Mouse (Mus musculus) forebrain, embryonic 11.5 days (tissue): ENCODE results near the gene Zfp365. TPM values are rescaled to one million over a fixed set of nuclear protein-coding genes. Genes with fewer than 3 reads are reported as not detected.

Experiments
- ATAC-seq: fragments of 200-750 bp; cut with Nextera tagmentation; replicated peaks from 2 replicates; pipeline ENCODE4 v1.8.0; 2017; ENCODE audit warnings: moderate TSS enrichment; ENCODE audit not compliant: low FRiP score
- DNase-seq: peaks from one replicate; pipeline ENCODE4 v3.0.0-alpha.2; 2017; ENCODE audit warnings: low spot score
- H3K27ac ChIP-seq: fragments of 300-500 bp; sonication (generic); 2 replicates; pipeline ENCODE4 v1.5.1; 2014; ENCODE audit warnings: low read depth, low read length
- H3K27me3 ChIP-seq: fragments of 300-500 bp; sonication (generic); 2 replicates; pipeline ENCODE4 v1.6.1; 2014; ENCODE audit warnings: mild to moderate bottlenecking, low read length, mixed read lengths; ENCODE audit not compliant: control insufficient read depth, insufficient read depth
- H3K36me3 ChIP-seq: fragments of 300-500 bp; sonication (generic); 2 replicates; pipeline ENCODE4 v1.6.1; 2014; ENCODE audit warnings: mild to moderate bottlenecking, low read length, moderate library complexity, mixed read lengths; ENCODE audit not compliant: control insufficient read depth, insufficient read depth
- H3K4me1 ChIP-seq: fragments of 300-500 bp; sonication (generic); replicated peaks from 2 replicates; pipeline ENCODE4 v1.6.1; 2014; ENCODE audit warnings: low read length, mixed read lengths; ENCODE audit not compliant: control insufficient read depth, insufficient read depth
- H3K4me2 ChIP-seq: fragments of 300-500 bp; sonication (generic); 2 replicates; pipeline ENCODE4 v1.6.1; 2014; ENCODE audit warnings: low read depth, mild to moderate bottlenecking, low read length, moderate library complexity, mixed read lengths; ENCODE audit not compliant: severe bottlenecking
- H3K4me3 ChIP-seq: fragments of 300-500 bp; sonication (generic); 2 replicates; pipeline ENCODE4 v1.5.1; 2014; ENCODE audit warnings: low read depth, low read length
- H3K9ac ChIP-seq: fragments of 300-500 bp; sonication (generic); 2 replicates; pipeline ENCODE4 v1.6.1; 2014; ENCODE audit warnings: low read length
- H3K9me3 ChIP-seq: fragments of 300-500 bp; sonication (generic); 2 replicates; pipeline ENCODE4 v1.6.1; 2016; ENCODE audit warnings: low read length, mixed read lengths; ENCODE audit not compliant: control insufficient read depth
- WGBS: fragments of 180-500 bp; shearing (Covaris S2); extraction: QIAGEN DNeasy Blood & Tissue Kit; methylation state at CpG from one replicate; pipeline ENCODE4 v1.1.7; 2014; 5-methylcytosine and 5-hydroxymethylcytosine counted together
- polyA plus RNA-seq: library from polyadenylated mRNA; unstranded; fragments of >200 nt; fragmentation: Nextera tagmentation; extraction: Ambion mirVana; gene quantifications from 2 replicates; pipeline ENCODE4 v1.2.1, GENCODE M21; 2014

Zfp365 gene
- polyA plus RNA-seq, 1 experiment from 2014 or later: 3.8 TPM

- Histone ChIP-seq H3K9me3 (no peaks in the 10 kb centered on the region), H3K27me3 (no peaks in the 10 kb centered on the region), H3K4me2 (no peak overlapping the region), H3K27ac (no peak overlapping the region), H3K4me3 (no peak overlapping the region), H3K36me3 (no peaks in the 10 kb centered on the region), H3K4me1 (peaks cover 2% of the 10 kb centered on the region; the same call in 1 of the 2 replicates), H3K9ac (no peak overlapping the region)
- WGBS: 83% methylated on average over 14 of the region's 14 CpGs
- DNase-seq (no peak), ATAC-seq (no peak)
These were observed 66.3 kb downstream of the Zfp365 start for GRCm38 (mm10) chr10:67846016-67846650.

GRCm38 (mm10) chr10:67841596-67841995 lies 70.9 kb downstream of the Zfp365 start:
- ATAC-seq: no peak
- no peaks in the 10 kb centered on the region for H3K36me3 ChIP-seq
- H3K9me3 ChIP-seq: no peaks in the 10 kb centered on the region
- no peak overlapping the region for H3K27ac ChIP-seq
- no peaks in the 10 kb centered on the region for H3K4me1 ChIP-seq
- H3K4me2 ChIP-seq: no peak overlapping the region
- no peak overlapping the region for H3K9ac ChIP-seq
- whole genome bisulfite sequencing: 88% methylated on average over 10 of the region's 10 CpGs
- no peak for DNase-seq
- no peak overlapping the region for H3K4me3 ChIP-seq
- no peaks in the 10 kb centered on the region for H3K27me3 ChIP-seq

GRCm38 (mm10) chr10:67840735-67841134 lies 71.7 kb downstream of the Zfp365 start:
- WGBS: 89% methylated on average over 4 of the region's 4 CpGs
- ATAC-seq (no peak), DNase-seq (no peak)
- Histone ChIP-seq H3K9ac (no peak overlapping the region), H3K9me3 (no peaks in the 10 kb centered on the region), H3K27ac (no peak overlapping the region), H3K4me3 (no peak overlapping the region), H3K4me1 (no peaks in the 10 kb centered on the region), H3K36me3 (no peaks in the 10 kb centered on the region), H3K4me2 (no peak overlapping the region), H3K27me3 (no peaks in the 10 kb centered on the region)

DNA sequence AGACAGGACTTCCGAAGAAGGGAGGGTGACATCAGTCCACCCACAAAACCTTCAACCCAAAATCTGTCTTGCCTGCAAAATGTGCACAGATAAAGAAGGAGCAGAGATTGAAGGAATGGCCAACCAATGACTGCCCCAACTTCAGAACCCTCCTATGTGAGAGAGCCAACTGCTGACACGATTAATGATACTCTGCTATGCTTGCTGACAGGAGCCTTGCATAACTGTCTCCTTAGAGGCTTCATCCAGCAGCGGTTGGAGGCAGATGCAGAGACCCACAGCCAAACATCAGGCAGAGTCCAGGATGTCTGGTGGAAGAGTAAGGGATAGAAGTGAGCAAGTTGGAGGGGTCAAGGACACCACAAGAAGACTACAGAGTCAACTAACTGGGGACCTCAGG lies 73.3 kb downstream of the Zfp365 start:
- WGBS: 93% methylated on average over 3 of the region's 3 CpGs
- Histone ChIP-seq H3K27me3 (no peaks in the 10 kb centered on the region), H3K9ac (no peak overlapping the region), H3K4me3 (no peak overlapping the region), H3K4me1 (no peaks in the 10 kb centered on the region), H3K27ac (no peak overlapping the region), H3K9me3 (no peaks in the 10 kb centered on the region), H3K4me2 (no peak overlapping the region), H3K36me3 (no peaks in the 10 kb centered on the region)
- ATAC-seq (no peak), DNase-seq (no peak)

DNA sequence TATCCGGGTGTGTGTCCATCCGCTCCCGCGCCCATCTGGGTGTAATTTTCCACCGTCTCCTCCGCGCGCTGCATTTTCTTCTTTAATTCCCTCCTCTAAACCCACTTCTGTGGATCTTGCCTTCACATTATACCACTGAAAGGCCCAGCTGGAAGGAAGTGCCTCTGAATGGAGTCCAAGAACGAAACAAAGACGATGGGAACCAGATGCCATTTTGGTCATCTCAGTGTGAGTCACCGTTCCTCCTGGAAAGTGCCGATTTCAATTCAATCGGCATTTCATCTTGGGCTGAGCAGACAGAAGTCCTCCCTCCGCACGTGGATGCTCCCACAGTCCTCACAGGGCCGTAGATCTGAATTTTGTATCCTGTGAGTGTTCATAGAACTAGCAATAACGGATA lies 76.0 kb downstream of the Zfp365 start:
- no peak overlapping the region for H3K9ac ChIP-seq
- no peaks in the 10 kb centered on the region for H3K4me1 ChIP-seq
- no peaks in the 10 kb centered on the region for H3K9me3 ChIP-seq
- ATAC-seq (no peak), DNase-seq (no peak)
- no peak overlapping the region for H3K4me3 ChIP-seq
- no peaks in the 10 kb centered on the region for H3K36me3 ChIP-seq
- H3K27me3 ChIP-seq: no peaks in the 10 kb centered on the region
- no peak overlapping the region for H3K27ac ChIP-seq
- H3K4me2 ChIP-seq: no peak overlapping the region
- 87% methylated on average over 17 of the region's 17 CpGs for WGBS

Other genes starting within 250 kb of the Zfp365 start
- gene Rtkn2, start 66.9 kb upstream of the Zfp365 start, polyA plus RNA-seq: 28.5 and 30.4 TPM in 2 replicates